Mouse (Mus musculus): Measurements from ENCODE around the gene Prkcq.

The Prkcq gene

GRCm38 (mm10) chr2:11171754-11172501 is at the start of gene Prkcq:
Prkcq (plus strand) TSS chr2:11172108.
- no peak for DNase-seq (ENCODE audit: extremely low read depth, low read depth, low spot score)

- no peak for DNase-seq (ENCODE audit: extremely low read depth, low read depth, low spot score)
Observed at GRCm38 (mm10) chr2:11130881-11131280, 41.0 kb upstream of the Prkcq start.

- no peak for DNase-seq (ENCODE audit: extremely low read depth, low read depth, low spot score)
Observed at GRCm38 (mm10) chr2:11135718-11136117, 36.2 kb upstream of the Prkcq start.

- no peak for DNase-seq (ENCODE audit: extremely low read depth, low read depth, low spot score)
Observed at GRCm38 (mm10) chr2:11138076-11138475, 33.8 kb upstream of the Prkcq start.

- no peak for DNase-seq (ENCODE audit: extremely low read depth, low read depth, low spot score)
Observed at GRCm38 (mm10) chr2:11139518-11140152, 32.3 kb upstream of the Prkcq start.

GRCm38 (mm10) chr2:11140385-11140784 is 31.5 kb upstream of the Prkcq start:
- no peak for DNase-seq (ENCODE audit: extremely low read depth, low read depth, low spot score)

GRCm38 (mm10) chr2:11149091-11149490 is 22.8 kb upstream of the Prkcq start:
- peak; percentile 16 for DNase-seq (ENCODE audit: extremely low read depth, low read depth, low spot score)

GRCm38 (mm10) chr2:11150975-11151374 is 20.9 kb upstream of the Prkcq start:
- DNase-seq (ENCODE audit: extremely low read depth, low read depth, low spot score), result no peak

GRCm38 (mm10) chr2:11151655-11152323 is 20.1 kb upstream of the Prkcq start:
- DNase-seq (ENCODE audit: extremely low read depth, low read depth, low spot score), result no peak

- no peak for DNase-seq (ENCODE audit: extremely low read depth, low read depth, low spot score)
Observed at GRCm38 (mm10) chr2:11159641-11160040, 12.3 kb upstream of the Prkcq start.

GRCm38 (mm10) chr2:11160696-11161095 is 11.2 kb upstream of the Prkcq start:
- no peak for DNase-seq (ENCODE audit: extremely low read depth, low read depth, low spot score)

GRCm38 (mm10) chr2:11161336-11161735 is 10.6 kb upstream of the Prkcq start:
- no peak for DNase-seq (ENCODE audit: extremely low read depth, low read depth, low spot score)

GRCm38 (mm10) chr2:11162701-11163100 is 9.2 kb upstream of the Prkcq start:
- DNase-seq (ENCODE audit: extremely low read depth, low read depth, low spot score), result no peak

- no peak for DNase-seq (ENCODE audit: extremely low read depth, low read depth, low spot score)
Observed at GRCm38 (mm10) chr2:11164170-11164569, 7.7 kb upstream of the Prkcq start.

- no peak for DNase-seq (ENCODE audit: extremely low read depth, low read depth, low spot score)
Observed at GRCm38 (mm10) chr2:11169721-11170335, 2.1 kb upstream of the Prkcq start.

- no peak for DNase-seq (ENCODE audit: extremely low read depth, low read depth, low spot score)
Observed at GRCm38 (mm10) chr2:11172831-11173414, 1.0 kb downstream of the Prkcq start.

GRCm38 (mm10) chr2:11173521-11173920 is 1.6 kb downstream of the Prkcq start:
- DNase-seq (ENCODE audit: extremely low read depth, low read depth, low spot score), result no peak

GRCm38 (mm10) chr2:11174101-11174500 is 2.2 kb downstream of the Prkcq start:
- no peak for DNase-seq (ENCODE audit: extremely low read depth, low read depth, low spot score)

- DNase-seq (ENCODE audit: extremely low read depth, low read depth, low spot score), result no peak
Observed at GRCm38 (mm10) chr2:11177880-11178279, 6.0 kb downstream of the Prkcq start.

GRCm38 (mm10) chr2:11181510-11181909 is 9.6 kb downstream of the Prkcq start:
- DNase-seq (ENCODE audit: extremely low read depth, low read depth, low spot score), result no peak

GRCm38 (mm10) chr2:11182096-11182495 is 10.2 kb downstream of the Prkcq start:
- no peak for DNase-seq (ENCODE audit: extremely low read depth, low read depth, low spot score)

Data from fat pad, adult 2 months (tissue).